Mouse (Mus musculus): ENCODE data around the gene Vcan.

- TF ChIP-seq EP300 (optimal IDR thresholded peaks at IDR 0.05) (no peak), CTCF (IDR thresholded peaks at IDR 0.05; ENCODE audit: low read depth) (no peak)
Measured at GRCm38 (mm10) chr13:89607399-89607798, 134.9 kb downstream of the Vcan start.
